Mouse (Mus musculus): ENCODE results near the gene Tubb2b.

DNA sequence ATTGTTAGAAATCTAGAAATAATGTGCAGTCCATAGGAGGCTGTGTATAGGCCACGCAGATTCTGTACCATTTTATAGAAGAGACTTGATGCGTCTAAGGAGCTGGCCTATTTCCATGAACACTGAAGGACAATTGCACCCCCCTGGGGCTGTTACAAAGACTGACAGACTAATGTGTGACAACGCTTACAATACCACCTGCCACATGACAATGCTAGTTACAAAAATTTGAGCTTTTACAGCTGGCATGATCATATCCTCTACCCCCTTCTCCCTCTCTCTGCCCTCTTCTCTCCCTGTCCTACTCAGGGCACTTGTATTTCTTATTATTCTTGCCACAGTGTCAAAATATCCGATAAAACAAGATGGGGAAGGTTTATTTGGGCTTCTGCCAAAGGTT is 48.3 kb downstream of the Tubb2b start:
- TF ChIP-seq CHD2 (IDR thresholded peaks at IDR 0.05; ENCODE audit: low read depth, low read length) = no peak
- TF ChIP-seq MAFK (IDR thresholded peaks at IDR 0.05; ENCODE audit: insufficient read depth, low read depth, low read length) = no peak
- TF ChIP-seq HCFC1 (IDR thresholded peaks at IDR 0.05; ENCODE audit: borderline replicate concordance, insufficient read depth, low read length) = no peak
